Mouse (Mus musculus) heart, postnatal 0 days (tissue): Measurements from ENCODE around the gene Serpina1f. TPM values are rescaled to one million over a fixed set of nuclear protein-coding genes. Genes with fewer than 3 reads are reported as not detected.

Experiments used
- ATAC-seq: fragments of 200-750 bp; cut with Nextera tagmentation; 2 replicates; pipeline ENCODE4 v1.8.0; 2017; ENCODE audit warnings: low read depth, moderate number of reproducible peaks, moderate library complexity; ENCODE audit not compliant: insufficient read depth
- DNase-seq: peaks from one replicate; pipeline ENCODE4 v3.0.0-alpha.2; 2016; ENCODE audit warnings: low spot score
- H3K27ac ChIP-seq: fragments of 300-500 bp; sonication (generic); 2 replicates; pipeline ENCODE4 v1.5.1; 2014; ENCODE audit warnings: low read depth, mild to moderate bottlenecking
- H3K27me3 ChIP-seq: fragments of 300-500 bp; sonication (generic); 2 replicates; pipeline ENCODE4 v1.6.1; 2014; ENCODE audit warnings: low read length, mixed read lengths; ENCODE audit not compliant: control insufficient read depth, insufficient read depth
- H3K36me3 ChIP-seq: fragments of 300-500 bp; sonication (generic); replicated peaks from 2 replicates; pipeline ENCODE4 v1.6.1; 2014; ENCODE audit warnings: low read length, mixed read lengths; ENCODE audit not compliant: control insufficient read depth, insufficient read depth
- H3K4me1 ChIP-seq: fragments of 300-500 bp; sonication (generic); 2 replicates; pipeline ENCODE4 v1.6.1; 2014; ENCODE audit warnings: antibody characterized with exemption; ENCODE audit not compliant: control insufficient read depth, insufficient read depth
- H3K4me2 ChIP-seq: fragments of 300-500 bp; sonication (generic); 2 replicates; pipeline ENCODE4 v1.6.1; 2014; ENCODE audit warnings: low read depth, mild to moderate bottlenecking, low read length, moderate library complexity
- H3K4me3 ChIP-seq: fragments of 300-500 bp; sonication (generic); 2 replicates; pipeline ENCODE4 v1.5.1; 2014; ENCODE audit warnings: low read depth, low read length
- H3K9ac ChIP-seq: fragments of 300-500 bp; sonication (generic); replicated peaks from 2 replicates; pipeline ENCODE4 v1.6.1; 2014; ENCODE audit warnings: low read depth, low read length, mixed read lengths
- H3K9me3 ChIP-seq: fragments of 300-500 bp; sonication (generic); replicated peaks from 2 replicates; pipeline ENCODE4 v1.6.1; 2016; ENCODE audit warnings: low read length; ENCODE audit not compliant: control insufficient read depth
- CTCF ChIP-seq: IDR thresholded peaks from 2 replicates; pipeline ENCODE4 v1.5.1; 2016; ENCODE audit warnings: antibody characterized with exemption, control low read depth, low read depth
- EP300 ChIP-seq: IDR thresholded peaks from 2 replicates; pipeline ENCODE4 v1.6.1; 2016; ENCODE audit warnings: antibody characterized with exemption, low read depth
- WGBS: fragments of 180-500 bp; shearing (Covaris S2); extraction: QIAGEN DNeasy Blood & Tissue Kit; methylation state at CpG from one replicate; pipeline ENCODE4 v1.1.7; 2014; 5-methylcytosine and 5-hydroxymethylcytosine counted together
- polyA plus RNA-seq: library from polyadenylated mRNA; unstranded; fragments of >200 nt; fragmentation: Nextera tagmentation; extraction: Ambion mirVana; gene quantifications from 2 replicates; pipeline ENCODE4 v1.2.1, GENCODE M21; 2015
- total RNA-seq: library from RNA; depleted of rRNA; stranded (reverse); fragments of >200 nt; gene quantifications from 2 replicates; pipeline ENCODE4 v1.2.3, GENCODE M21; 2014; ENCODE audit warnings: low replicate concordance; rRNA removed

The Serpina1f gene
- total and polyA plus RNA-seq, 2 experiments from 2014 or later: not detected

DNA sequence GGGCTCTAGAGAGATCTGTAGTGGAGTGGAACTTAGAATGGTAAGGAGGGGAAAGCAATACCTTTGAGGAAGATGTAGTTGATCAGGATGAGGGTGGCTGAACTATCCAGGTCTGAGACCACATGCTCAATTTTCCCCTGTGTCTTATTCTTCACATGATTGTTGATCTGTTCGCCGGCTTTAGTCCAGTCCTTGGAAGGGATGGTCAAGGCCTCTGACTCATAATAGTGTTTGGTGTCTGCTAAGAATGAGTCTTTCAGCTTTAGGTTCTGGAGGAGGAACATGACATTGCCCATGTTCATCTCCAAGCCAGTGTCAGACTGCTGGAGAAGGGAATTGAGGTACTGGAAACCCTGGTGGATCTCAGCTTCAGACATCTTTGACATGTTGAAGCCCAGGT, 41.5 kb downstream of the Serpina1f start:
- no peak for ATAC-seq
- whole genome bisulfite sequencing: 86% methylated on average over 2 of the region's 2 CpGs

DNA sequence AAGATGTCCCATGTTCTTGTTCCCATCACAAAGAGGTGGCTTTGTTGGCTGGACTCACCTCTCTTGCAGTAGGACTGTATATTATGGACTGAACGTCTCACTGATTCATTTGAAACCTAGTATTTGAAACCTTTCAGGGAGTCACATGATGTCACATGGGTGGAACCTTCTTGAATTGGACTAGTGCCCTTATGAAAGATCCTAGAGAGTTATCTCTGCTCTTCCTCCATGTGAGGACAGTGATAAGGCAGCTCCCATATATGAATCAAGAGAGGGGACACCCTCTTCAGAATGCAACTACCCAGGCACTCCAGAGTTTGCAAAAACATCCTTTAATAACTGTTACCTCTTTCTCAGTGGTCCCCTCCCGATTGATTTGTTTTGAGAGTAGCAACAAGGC, 49.0 kb downstream of the Serpina1f start:
- H3K36me3 ChIP-seq: no peaks in the 10 kb centered on the region
- DNase-seq (no peak), ATAC-seq (no peak)
- no peak overlapping the region for H3K4me2 ChIP-seq
- 59% methylated on average over 2 of the region's 2 CpGs for WGBS
- H3K9me3 ChIP-seq: 0 out of 2 replicates have a peak, but pooled peaks cover 8% of the 10 kb centered on the region
- no peak overlapping the region for H3K27ac ChIP-seq
- no peak overlapping the region for H3K9ac ChIP-seq
- H3K4me1 ChIP-seq: no peaks in the 10 kb centered on the region
- no peak overlapping the region for H3K4me3 ChIP-seq
- TF ChIP-seq EP300: no peak
- no peak for TF ChIP-seq CTCF
- H3K27me3 ChIP-seq: no peaks in the 10 kb centered on the region

More for the DNA sequence above, 41.5 kb downstream of the Serpina1f start:
- Histone ChIP-seq H3K9ac (no peak overlapping the region), H3K4me3 (no peak overlapping the region), H3K27me3 (no peaks in the 10 kb centered on the region), H3K36me3 (no peaks in the 10 kb centered on the region), H3K27ac (no peak overlapping the region), H3K4me1 (no peaks in the 10 kb centered on the region), H3K4me2 (no peak overlapping the region), H3K9me3 (0 out of 2 replicates have a peak, but pooled peaks cover 8% of the 10 kb centered on the region)
- no peak for DNase-seq
- TF ChIP-seq CTCF (no peak), EP300 (no peak)

DNA sequence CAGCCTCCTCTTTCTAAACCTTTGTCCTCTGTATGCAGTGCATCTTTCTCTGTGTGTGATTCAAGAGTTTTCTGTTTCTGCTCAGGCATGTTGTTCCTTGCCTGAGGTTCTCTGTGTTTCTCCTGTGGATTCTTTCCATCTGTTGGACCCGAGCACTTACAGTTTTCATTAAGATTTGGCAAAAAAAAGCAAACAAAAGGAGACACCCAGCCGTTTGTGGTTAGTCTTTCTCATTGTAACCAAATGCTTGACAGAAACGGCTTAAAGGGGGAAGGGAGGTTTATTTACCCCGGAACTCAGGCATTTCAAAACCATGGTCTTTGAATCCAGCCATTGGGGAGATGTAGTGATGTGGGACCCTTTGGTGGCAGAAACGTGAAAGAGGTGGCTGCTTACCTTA, 50.7 kb downstream of the Serpina1f start:
- WGBS: 27% methylated on average over 5 of the region's 5 CpGs
- Histone ChIP-seq H3K27me3 (no peaks in the 10 kb centered on the region), H3K4me1 (no peaks in the 10 kb centered on the region), H3K9me3 (no peaks in the 10 kb centered on the region), H3K4me3 (no peak overlapping the region), H3K36me3 (no peaks in the 10 kb centered on the region), H3K27ac (no peak overlapping the region), H3K4me2 (no peak overlapping the region), H3K9ac (no peak overlapping the region)
- ATAC-seq (no peak), DNase-seq (no peak)
- TF ChIP-seq EP300: no peak
- TF ChIP-seq CTCF: no peak

DNA sequence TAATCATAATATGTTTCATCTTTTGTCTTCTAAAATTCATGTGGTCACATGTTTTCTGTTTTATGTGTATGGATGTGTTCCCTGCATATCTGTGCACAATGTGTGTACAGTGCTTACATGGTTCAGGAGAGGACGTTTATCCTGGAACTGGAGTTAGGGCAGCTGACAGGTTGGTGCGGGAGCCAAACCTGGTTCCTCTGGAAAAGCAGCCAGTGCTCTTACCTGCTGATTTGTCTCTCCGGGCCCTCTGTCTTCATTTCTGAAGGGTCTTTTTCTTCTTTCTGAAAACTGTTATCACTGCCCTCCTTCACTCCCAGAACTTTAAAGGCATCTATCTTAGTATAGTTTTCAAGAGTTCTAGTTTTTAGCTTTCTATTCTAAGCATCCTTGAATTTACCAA, 51.5 kb downstream of the Serpina1f start:
- no peak for ATAC-seq
- no peak for DNase-seq
- H3K9ac ChIP-seq: no peak overlapping the region
- H3K9me3 ChIP-seq: no peaks in the 10 kb centered on the region
- no peak overlapping the region for H3K4me3 ChIP-seq
- TF ChIP-seq EP300 (no peak), CTCF (no peak)
- H3K27ac ChIP-seq: no peak overlapping the region
- no peak overlapping the region for H3K4me2 ChIP-seq
- 73% methylated on average over 3 of the region's 3 CpGs for WGBS
- H3K4me1 ChIP-seq: no peaks in the 10 kb centered on the region
- no peaks in the 10 kb centered on the region for H3K36me3 ChIP-seq
- H3K27me3 ChIP-seq: no peaks in the 10 kb centered on the region

DNA sequence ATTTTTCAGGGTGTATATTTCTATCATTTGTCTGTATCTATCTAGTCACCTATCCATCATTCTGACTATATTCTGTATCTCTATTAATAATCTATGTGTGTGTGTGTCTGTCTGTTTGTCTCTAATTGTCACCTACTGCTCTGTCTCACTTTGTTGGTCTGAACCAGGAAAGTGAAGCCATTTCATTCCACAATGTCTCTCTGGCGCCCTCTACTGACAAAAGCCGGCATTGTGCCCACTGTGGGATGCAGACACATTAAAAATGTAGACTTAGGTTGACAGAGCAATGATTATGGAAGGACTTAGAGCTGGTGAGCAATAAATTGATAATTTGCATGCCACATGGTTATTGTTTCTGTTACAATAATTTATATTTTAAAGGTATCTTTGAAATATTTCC, 52.0 kb downstream of the Serpina1f start:
- Histone ChIP-seq H3K4me1 (no peaks in the 10 kb centered on the region), H3K9ac (no peak overlapping the region), H3K36me3 (no peaks in the 10 kb centered on the region), H3K27me3 (no peaks in the 10 kb centered on the region), H3K9me3 (no peaks in the 10 kb centered on the region), H3K4me3 (no peak overlapping the region), H3K4me2 (no peak overlapping the region), H3K27ac (no peak overlapping the region)
- no peak for TF ChIP-seq EP300
- peak; percentile 89 for TF ChIP-seq CTCF
- ATAC-seq (no peak), DNase-seq (peak; percentile 19)
- WGBS: 0% methylated on average over 2 of the region's 2 CpGs

Other genes with a start within 250 kb of the Serpina1f start
- not detected in 2 replicates for gene Ifi27l2b, start 238.3 kb downstream of the Serpina1f start, total RNA-seq
- gene Ifi27l2b, start 238.3 kb downstream of the Serpina1f start, polyA plus RNA-seq: 0.29 and 0.63 TPM in 2 replicates
- gene Ppp4r4, start 163.2 kb downstream of the Serpina1f start, total RNA-seq: 1.1 TPM in 1 of 2 replicates, not detected in the other
- gene Ppp4r4, start 163.2 kb downstream of the Serpina1f start, polyA plus RNA-seq: 0.05 and 0.12 TPM in 2 replicates
- gene Serpina10, start 64.1 kb downstream of the Serpina1f start, total RNA-seq: not detected in 2 replicates
- gene Serpina10, start 64.1 kb downstream of the Serpina1f start, polyA plus RNA-seq: not detected in 2 replicates
- gene Serpina6, start 38.3 kb downstream of the Serpina1f start, total RNA-seq: not detected in 2 replicates
- gene Serpina6, start 38.3 kb downstream of the Serpina1f start, polyA plus RNA-seq: not detected in 2 replicates
- gene Serpina16, start 19.4 kb downstream of the Serpina1f start, total RNA-seq: not detected in 2 replicates
- gene Serpina16, start 19.4 kb downstream of the Serpina1f start, polyA plus RNA-seq: not detected in 2 replicates
- gene Serpina1d, start 78.1 kb upstream of the Serpina1f start, total RNA-seq: 0.73 TPM in 1 of 2 replicates, not detected in the other
- 0.11 TPM in 1 of 2 replicates, not detected in the other for gene Serpina1d, start 78.1 kb upstream of the Serpina1f start, polyA plus RNA-seq
- 2.7 and 4.0 TPM in 2 replicates for gene Serpina1b, start 134.8 kb upstream of the Serpina1f start, total RNA-seq
- gene Serpina1b, start 134.8 kb upstream of the Serpina1f start, polyA plus RNA-seq: 0.11 and 0.23 TPM in 2 replicates
- 0.88 and 7.1 TPM in 2 replicates for gene Serpina1a, start 168.0 kb upstream of the Serpina1f start, total RNA-seq
- gene Serpina1a, start 168.0 kb upstream of the Serpina1f start, polyA plus RNA-seq: 0.08 TPM in 1 of 2 replicates, not detected in the other
- not detected in 2 replicates for gene Serpina1c, start 209.4 kb upstream of the Serpina1f start, total RNA-seq
- gene Serpina1c, start 209.4 kb upstream of the Serpina1f start, polyA plus RNA-seq: not detected in 2 replicates